Mouse (Mus musculus): ENCODE data around the gene Hdac11.

DNA sequence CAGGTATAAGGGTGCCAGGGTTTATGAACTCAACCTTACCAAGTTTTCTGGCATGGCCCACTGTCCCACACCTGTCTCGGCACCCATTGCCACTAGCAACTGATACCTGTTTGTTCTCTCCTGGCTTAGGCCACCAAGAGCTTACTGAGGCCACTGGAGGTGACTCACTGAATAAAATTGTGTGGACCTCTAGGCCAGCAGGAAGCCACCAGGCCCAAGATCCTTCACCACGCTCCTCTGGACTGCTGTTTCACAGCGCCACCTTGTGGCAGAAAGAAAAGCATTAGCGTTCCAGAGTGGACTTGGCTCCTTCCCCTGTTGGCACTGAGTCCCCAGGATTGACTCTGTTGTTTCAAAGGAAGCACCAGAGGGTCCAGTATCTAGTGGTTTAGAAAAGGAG lies 16.6 kb upstream of the Hdac11 start:
- peak; percentile 94 for TF ChIP-seq CTCF (IDR thresholded peaks at IDR 0.05; ENCODE audit: insufficient read depth, low read length)
- TF ChIP-seq POLR2A (IDR thresholded peaks at IDR 0.05; ENCODE audit: borderline replicate concordance, extremely low read depth, low read depth, low read length), result no peak
